Mouse (Mus musculus) embryonic facial prominence, embryonic 13.5 days (tissue): ENCODE results near the gene Pth1r. TPM values are rescaled to one million over a fixed set of nuclear protein-coding genes. Genes with fewer than 3 reads are reported as not detected.

Source experiments
- ATAC-seq: fragments of 200-750 bp; cut with Nextera tagmentation; 2 replicates; pipeline ENCODE4 v1.8.0; 2017; ENCODE audit warnings: low read depth; ENCODE audit not compliant: insufficient number of reproducible peaks, insufficient read depth, low FRiP score, low TSS enrichment
- H3K27ac ChIP-seq: fragments of 300-500 bp; sonication (generic); 2 replicates; pipeline ENCODE4 v1.5.1; 2015; ENCODE audit warnings: moderate library complexity, mild to moderate bottlenecking, inconsistent platforms
- H3K27me3 ChIP-seq: fragments of 300-500 bp; sonication (generic); 2 replicates; pipeline ENCODE4 v1.6.1; 2015; ENCODE audit warnings: mild to moderate bottlenecking, inconsistent platforms
- H3K36me3 ChIP-seq: fragments of 300-500 bp; sonication (generic); 2 replicates; pipeline ENCODE4 v1.6.1; 2015; ENCODE audit warnings: mild to moderate bottlenecking, inconsistent platforms
- H3K4me1 ChIP-seq: fragments of 300-500 bp; sonication (generic); 2 replicates; pipeline ENCODE4 v1.6.1; 2015; ENCODE audit warnings: inconsistent platforms
- H3K4me2 ChIP-seq: fragments of 300-500 bp; sonication (generic); 2 replicates; pipeline ENCODE4 v1.6.1; 2015; ENCODE audit warnings: moderate library complexity, mild to moderate bottlenecking, inconsistent platforms
- H3K4me3 ChIP-seq: fragments of 300-500 bp; sonication (generic); 2 replicates; pipeline ENCODE4 v1.5.1; 2015; ENCODE audit warnings: mild to moderate bottlenecking, inconsistent platforms
- H3K9ac ChIP-seq: fragments of 300-500 bp; sonication (generic); 2 replicates; pipeline ENCODE4 v1.6.1; 2015; ENCODE audit warnings: mild to moderate bottlenecking, inconsistent platforms
- H3K9me3 ChIP-seq: fragments of 300-500 bp; sonication (generic); 2 replicates; pipeline ENCODE4 v1.6.1; 2016; ENCODE audit warnings: inconsistent platforms
- WGBS: fragments of 180-500 bp; shearing (Covaris S2); methylation state at CpG from one replicate; pipeline ENCODE4 v1.1.7; 2015; ENCODE audit warnings: mixed read lengths; 5-methylcytosine and 5-hydroxymethylcytosine counted together
- polyA plus RNA-seq: library from polyadenylated mRNA; unstranded; fragments of >200 nt; fragmentation: Nextera tagmentation; extraction: Ambion mirVana; gene quantifications from 2 replicates; pipeline ENCODE4 v1.2.1, GENCODE M21; 2015

Pth1r gene
- polyA plus RNA-seq: 138 and 165 TPM in 2 replicates

DNA sequence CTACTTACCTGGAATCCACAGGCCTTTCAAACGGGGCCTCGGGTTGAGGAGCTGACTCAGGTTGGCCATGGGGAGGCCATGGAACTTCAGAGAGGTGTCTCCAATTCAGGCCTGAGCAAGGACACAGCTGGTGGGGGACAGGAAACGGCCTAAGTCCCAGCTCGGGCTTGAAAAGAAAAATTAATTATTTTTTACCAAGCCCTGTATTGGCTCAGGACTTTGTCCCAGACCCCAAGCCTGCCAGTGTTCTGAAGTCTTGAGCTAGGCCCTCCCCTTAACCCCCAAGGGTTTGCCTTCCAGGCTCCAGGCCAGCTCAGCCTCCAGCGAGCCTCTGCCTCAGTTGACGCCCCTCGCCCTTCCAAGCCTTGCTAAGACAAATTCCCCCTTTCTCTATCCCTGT lies at the start of gene Pth1r:
Gene Pth1r (minus strand): TSS at position 185 of the 400 bp plus-strand sequence.
- Histone ChIP-seq H3K9ac (no peak within 1 kb of the TSS), H3K36me3 (no peaks in the 10 kb centered on the region), H3K4me2 (no peak within 1 kb of the TSS), H3K4me1 (peaks cover 56% of the 10 kb centered on the region), H3K27ac (no peak within 1 kb of the TSS), H3K9me3 (no peaks in the 10 kb centered on the region), H3K27me3 (peaks cover 23% of the 10 kb centered on the region), H3K4me3 (no peak within 1 kb of the TSS)
- ATAC-seq: no peak
- WGBS: 51% methylated on average over 7 of the region's 7 CpGs

DNA sequence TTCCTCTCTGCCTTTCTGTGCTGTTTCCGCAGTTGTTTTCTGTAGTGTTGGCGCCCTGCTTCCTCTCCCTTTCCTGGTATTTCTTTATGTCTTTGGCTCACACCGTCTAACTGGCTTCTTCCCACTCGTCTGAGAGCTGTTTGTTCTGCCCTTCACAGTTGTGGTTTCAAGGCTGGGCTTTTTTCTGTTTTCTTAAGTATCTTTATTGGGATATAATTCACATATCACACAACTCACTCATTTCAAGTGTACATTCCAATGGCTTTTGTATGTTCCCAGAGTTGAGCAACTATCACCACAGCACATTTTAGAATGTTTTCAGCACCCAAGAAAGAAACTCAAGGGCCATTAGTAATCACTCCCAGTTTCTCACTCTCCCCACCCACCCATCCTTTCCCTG lies 43.5 kb upstream of the Pth1r start:
- no peaks in the 10 kb centered on the region for H3K9me3 ChIP-seq
- 80% methylated on average over 4 of the region's 4 CpGs for WGBS

DNA sequence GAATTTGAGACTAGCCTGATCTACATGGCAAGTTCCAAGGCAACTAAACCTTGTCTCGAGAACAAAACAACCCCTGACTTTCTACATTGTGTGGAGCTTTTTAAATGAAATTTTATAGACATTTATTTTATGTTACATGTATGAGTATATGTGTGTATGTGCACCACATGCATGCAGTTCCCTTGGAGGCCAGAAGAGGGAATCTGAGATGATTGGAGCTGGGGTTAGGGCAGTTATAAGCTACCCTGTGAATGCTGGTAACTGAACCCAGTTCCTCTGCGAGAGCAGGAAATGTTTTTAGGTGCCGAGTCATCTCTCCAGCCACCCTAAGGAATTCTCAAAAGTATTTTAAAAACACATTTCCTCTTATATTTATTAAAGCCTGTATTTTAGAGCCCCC lies 41.2 kb upstream of the Pth1r start:
- no peak overlapping the region for H3K4me3 ChIP-seq
- H3K9me3 ChIP-seq: no peaks in the 10 kb centered on the region
- H3K27ac ChIP-seq: no peak overlapping the region
- no peaks in the 10 kb centered on the region for H3K36me3 ChIP-seq
- H3K9ac ChIP-seq: no peak overlapping the region
- H3K27me3 ChIP-seq: no peaks in the 10 kb centered on the region
- H3K4me2 ChIP-seq: no peak overlapping the region
- peaks cover 3% of the 10 kb centered on the region; the same call in 1 of the 2 replicates for H3K4me1 ChIP-seq
- no peak for ATAC-seq
- 90% methylated on average over 3 of the region's 3 CpGs for WGBS

More for the DNA sequence above, 43.5 kb upstream of the Pth1r start:
- Histone ChIP-seq H3K4me2 (no peak overlapping the region), H3K9ac (no peak overlapping the region), H3K27me3 (no peaks in the 10 kb centered on the region), H3K4me3 (no peak overlapping the region), H3K36me3 (no peaks in the 10 kb centered on the region), H3K27ac (no peak overlapping the region), H3K4me1 (no peaks in the 10 kb centered on the region)
- no peak for ATAC-seq

DNA sequence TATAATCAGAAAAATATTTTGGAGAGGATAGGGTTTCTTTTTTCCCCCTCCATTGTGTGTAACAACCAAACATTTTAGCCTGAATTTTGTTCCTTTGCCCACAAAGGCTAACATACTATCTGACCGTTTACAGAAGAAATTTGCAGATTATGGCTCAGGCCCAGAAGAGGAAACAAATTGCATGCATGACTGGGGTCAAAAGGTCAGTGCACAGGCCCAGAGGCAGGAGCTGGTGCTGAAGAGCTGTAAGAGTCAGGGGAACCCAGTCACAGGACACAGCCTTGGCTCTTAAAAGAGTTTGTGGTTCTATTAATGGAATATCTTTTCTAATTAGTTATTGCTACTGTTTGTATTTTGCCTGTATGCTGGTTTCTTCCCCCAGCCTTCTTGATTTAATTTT lies 36.7 kb upstream of the Pth1r start:
- Histone ChIP-seq H3K4me3 (no peak overlapping the region), H3K4me2 (no peak overlapping the region), H3K36me3 (no peaks in the 10 kb centered on the region), H3K9ac (no peak overlapping the region), H3K4me1 (peaks cover 32% of the 10 kb centered on the region), H3K9me3 (no peaks in the 10 kb centered on the region), H3K27me3 (peaks cover 9% of the 10 kb centered on the region), H3K27ac (no peak overlapping the region)
- WGBS: 9% methylated on average over 1 of the region's 1 CpGs
- no peak for ATAC-seq

DNA sequence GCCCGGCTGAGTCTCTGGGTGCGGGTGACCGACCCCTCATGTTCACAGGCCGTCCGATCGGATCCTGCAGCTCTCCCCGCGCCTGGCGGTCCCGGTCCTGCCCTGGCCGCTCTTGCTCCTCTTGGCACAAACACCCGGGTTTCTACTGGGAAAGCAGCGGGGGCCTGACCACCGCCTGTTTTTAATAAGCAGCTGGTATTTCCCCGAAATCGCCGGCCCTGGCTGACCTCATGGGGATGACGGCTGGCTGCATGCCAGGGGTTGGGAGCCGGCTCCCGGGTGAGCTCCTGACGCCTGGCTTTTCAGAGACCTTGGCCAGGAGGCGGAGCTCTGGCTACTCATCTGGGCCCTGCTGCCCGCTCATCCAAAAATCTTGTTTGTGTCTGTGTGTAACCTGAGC lies 34.8 kb upstream of the Pth1r start:
- ATAC-seq: peak; percentile 61
- Histone ChIP-seq H3K9ac (peak overlapping the region; percentile 74), H3K4me3 (peak overlapping the region; percentile 49), H3K9me3 (no peaks in the 10 kb centered on the region), H3K4me2 (peak overlapping the region; percentile 71), H3K27me3 (peaks cover 12% of the 10 kb centered on the region), H3K4me1 (peaks cover 46% of the 10 kb centered on the region), H3K27ac (peak overlapping the region; percentile 90), H3K36me3 (no peaks in the 10 kb centered on the region)
- under 1% methylated on average over 23 of the region's 23 CpGs for WGBS

DNA sequence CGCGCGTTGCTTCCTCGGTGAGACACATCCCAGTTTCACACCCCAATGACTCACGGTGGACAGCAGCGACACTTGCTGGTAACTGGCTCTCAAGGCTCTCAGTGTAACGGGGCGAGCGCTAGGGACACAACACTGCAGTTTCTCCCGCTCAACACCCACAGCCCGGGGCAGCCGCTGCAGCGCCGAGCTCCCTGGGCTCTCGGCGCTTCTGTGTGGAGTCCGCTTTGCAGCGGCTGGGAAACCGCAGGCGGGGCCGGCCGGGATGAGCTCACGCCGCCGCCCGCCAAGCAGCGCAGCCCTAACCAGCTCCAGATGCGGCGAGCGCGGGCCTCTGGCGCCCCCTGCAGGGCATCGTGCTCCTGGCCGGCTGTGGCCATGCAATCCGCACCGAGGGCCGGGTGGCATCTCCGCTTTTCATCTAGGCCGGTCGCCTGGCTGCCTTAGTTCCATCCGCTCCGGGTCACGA lies 34.3 kb upstream of the Pth1r start:
- peaks cover 46% of the 10 kb centered on the region for H3K4me1 ChIP-seq
- peak overlapping the region; percentile 71 for H3K4me2 ChIP-seq
- H3K36me3 ChIP-seq: no peaks in the 10 kb centered on the region
- H3K9ac ChIP-seq: peak overlapping the region; percentile 74
- H3K27ac ChIP-seq: peak overlapping the region; percentile 90
- peak; percentile 92 for ATAC-seq
- WGBS: under 1% methylated on average over 43 of the region's 43 CpGs
- peaks cover 12% of the 10 kb centered on the region for H3K27me3 ChIP-seq
- H3K4me3 ChIP-seq: peak overlapping the region; percentile 49
- H3K9me3 ChIP-seq: no peaks in the 10 kb centered on the region

DNA sequence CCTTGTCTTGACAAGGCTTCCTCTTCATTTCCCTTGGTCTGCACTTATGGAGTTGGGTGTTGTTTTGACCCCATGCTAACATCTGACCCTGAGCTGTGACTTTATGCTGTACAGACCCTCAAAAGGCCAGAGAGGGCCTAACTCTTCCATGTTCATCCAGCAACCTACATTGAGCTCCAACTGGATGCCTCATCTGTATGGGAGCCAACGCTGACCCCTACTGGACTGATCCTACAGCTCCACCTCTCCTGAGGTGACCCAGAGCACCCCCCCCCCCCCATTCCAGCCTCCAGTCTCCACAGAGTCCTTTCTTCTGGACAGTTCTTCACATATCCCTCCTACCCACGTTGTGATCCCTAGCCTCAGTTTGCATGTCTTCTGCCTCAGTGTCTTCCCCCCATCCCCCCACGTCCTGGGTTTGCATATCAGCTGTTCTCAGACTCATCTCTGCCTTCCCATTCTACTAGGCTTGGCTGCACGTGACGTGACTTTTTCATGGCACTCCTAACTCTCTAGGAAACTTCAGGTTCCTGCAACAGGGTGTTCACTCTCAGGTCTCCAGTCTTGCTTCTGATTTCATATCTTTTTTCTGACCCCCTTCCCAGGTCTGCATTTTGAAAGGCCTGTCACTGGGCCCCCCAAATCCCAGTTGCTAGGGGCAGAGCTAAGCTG lies 32.4 kb upstream of the Pth1r start:
- Histone ChIP-seq H3K9me3 (no peaks in the 10 kb centered on the region), H3K4me1 (peaks cover 61% of the 10 kb centered on the region), H3K4me3 (no peak overlapping the region), H3K9ac (no peak overlapping the region), H3K27me3 (peaks cover 12% of the 10 kb centered on the region), H3K4me2 (no peak overlapping the region), H3K27ac (no peak overlapping the region), H3K36me3 (no peaks in the 10 kb centered on the region)
- no peak for ATAC-seq
- 48% methylated on average over 5 of the region's 5 CpGs for WGBS

DNA sequence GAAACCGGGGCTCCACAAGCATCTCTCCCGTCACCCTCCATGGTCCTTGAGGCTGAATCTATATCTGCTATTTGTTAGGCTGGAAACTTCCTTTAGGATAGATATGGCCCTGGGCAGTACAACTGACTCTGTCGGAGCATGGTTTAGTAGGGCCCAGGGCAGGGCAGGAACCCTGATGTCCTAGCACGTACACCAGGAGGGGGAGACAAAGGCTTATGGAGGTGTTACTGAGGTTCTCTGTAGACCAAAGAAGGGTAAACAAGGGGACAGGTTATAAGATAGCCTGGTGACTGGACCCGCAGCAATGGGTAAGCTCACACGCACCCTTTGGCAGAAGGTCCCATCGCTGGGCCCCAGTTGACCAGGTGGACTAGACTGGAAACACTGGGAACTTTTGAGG lies 31.6 kb upstream of the Pth1r start:
- H3K36me3 ChIP-seq: no peaks in the 10 kb centered on the region
- no peak overlapping the region for H3K4me3 ChIP-seq
- H3K9me3 ChIP-seq: no peaks in the 10 kb centered on the region
- H3K27me3 ChIP-seq: peaks cover 12% of the 10 kb centered on the region
- ATAC-seq: no peak
- H3K4me1 ChIP-seq: peaks cover 59% of the 10 kb centered on the region
- H3K4me2 ChIP-seq: no peak overlapping the region
- H3K27ac ChIP-seq: no peak overlapping the region
- no peak overlapping the region for H3K9ac ChIP-seq
- WGBS: 74% methylated on average over 7 of the region's 7 CpGs

DNA sequence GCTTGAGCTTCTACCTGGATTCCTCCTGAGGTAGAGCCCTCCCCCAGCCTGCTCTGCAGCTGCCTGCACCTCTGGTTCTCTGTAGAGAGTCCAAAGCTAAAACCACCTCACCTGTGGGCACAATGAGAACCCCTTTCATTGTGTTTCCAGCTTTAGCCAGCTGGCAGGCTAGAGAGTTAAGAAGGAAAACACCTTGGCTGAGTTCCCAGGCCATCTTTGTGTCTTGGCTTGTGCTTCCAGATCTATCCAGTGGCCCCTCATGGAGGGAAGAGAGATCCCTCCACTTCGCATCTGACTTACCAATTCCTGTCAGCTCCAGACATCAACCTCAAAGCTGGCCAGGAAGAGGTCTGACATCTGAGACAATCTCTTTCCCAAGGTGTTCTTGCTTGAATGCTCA lies 31.2 kb upstream of the Pth1r start:
- no peak overlapping the region for H3K27ac ChIP-seq
- ATAC-seq: no peak
- WGBS: 84% methylated on average over 1 of the region's 1 CpGs
- no peaks in the 10 kb centered on the region for H3K36me3 ChIP-seq
- no peak overlapping the region for H3K9ac ChIP-seq
- no peak overlapping the region for H3K4me2 ChIP-seq
- no peak overlapping the region for H3K4me3 ChIP-seq
- no peaks in the 10 kb centered on the region for H3K9me3 ChIP-seq
- H3K27me3 ChIP-seq: peaks cover 12% of the 10 kb centered on the region
- peaks cover 58% of the 10 kb centered on the region for H3K4me1 ChIP-seq

DNA sequence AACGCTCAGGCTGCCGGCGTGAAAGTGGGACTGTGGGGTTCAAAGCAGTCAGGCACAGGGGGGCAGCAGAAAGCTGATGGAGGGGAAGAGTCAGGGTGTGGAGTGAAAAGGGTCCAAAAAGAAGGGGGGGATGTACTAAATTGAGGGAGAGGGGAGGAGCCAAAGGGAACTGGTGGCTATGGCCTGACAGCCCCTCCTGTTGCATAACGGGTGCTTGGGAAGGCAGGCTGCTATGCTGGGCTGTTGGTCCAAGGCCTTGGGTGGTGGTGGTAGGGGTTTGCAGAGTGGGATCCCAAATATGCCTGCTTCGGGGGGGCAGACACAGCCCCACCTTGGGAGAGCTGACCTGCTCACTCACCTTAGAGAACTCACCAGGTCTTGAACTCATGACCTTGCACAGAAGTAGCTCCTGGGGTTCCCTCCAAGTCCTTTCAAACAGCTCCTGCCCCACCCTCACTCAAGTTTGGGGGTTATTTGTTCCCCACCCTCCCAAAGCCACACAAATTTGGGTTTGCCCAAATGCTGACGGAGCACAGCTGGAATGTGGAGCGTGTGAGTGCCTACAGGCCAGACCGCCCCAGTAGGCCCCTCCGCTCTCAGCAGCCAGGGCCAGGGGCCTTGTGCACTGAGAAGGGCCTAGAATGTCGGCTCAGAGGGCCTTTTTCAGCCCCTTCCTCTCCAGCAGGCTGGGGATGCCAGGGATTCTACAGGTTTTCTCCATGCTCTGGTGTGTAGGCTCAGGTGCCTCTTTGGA lies 28.5 kb upstream of the Pth1r start:
- no peaks in the 10 kb centered on the region for H3K36me3 ChIP-seq
- H3K27me3 ChIP-seq: peaks cover 5% of the 10 kb centered on the region; the same call in 1 of the 2 replicates
- peak overlapping the region; percentile 12 for H3K27ac ChIP-seq
- peaks cover 42% of the 10 kb centered on the region for H3K4me1 ChIP-seq
- H3K4me3 ChIP-seq: no peak overlapping the region
- no peaks in the 10 kb centered on the region for H3K9me3 ChIP-seq
- H3K4me2 ChIP-seq: no peak overlapping the region
- peak; percentile 52; the same call in 1 of the 2 replicates for ATAC-seq
- peak overlapping the region; percentile 49; the same call in 1 of the 2 replicates for H3K9ac ChIP-seq
- WGBS: 57% methylated on average over 10 of the region's 10 CpGs

DNA sequence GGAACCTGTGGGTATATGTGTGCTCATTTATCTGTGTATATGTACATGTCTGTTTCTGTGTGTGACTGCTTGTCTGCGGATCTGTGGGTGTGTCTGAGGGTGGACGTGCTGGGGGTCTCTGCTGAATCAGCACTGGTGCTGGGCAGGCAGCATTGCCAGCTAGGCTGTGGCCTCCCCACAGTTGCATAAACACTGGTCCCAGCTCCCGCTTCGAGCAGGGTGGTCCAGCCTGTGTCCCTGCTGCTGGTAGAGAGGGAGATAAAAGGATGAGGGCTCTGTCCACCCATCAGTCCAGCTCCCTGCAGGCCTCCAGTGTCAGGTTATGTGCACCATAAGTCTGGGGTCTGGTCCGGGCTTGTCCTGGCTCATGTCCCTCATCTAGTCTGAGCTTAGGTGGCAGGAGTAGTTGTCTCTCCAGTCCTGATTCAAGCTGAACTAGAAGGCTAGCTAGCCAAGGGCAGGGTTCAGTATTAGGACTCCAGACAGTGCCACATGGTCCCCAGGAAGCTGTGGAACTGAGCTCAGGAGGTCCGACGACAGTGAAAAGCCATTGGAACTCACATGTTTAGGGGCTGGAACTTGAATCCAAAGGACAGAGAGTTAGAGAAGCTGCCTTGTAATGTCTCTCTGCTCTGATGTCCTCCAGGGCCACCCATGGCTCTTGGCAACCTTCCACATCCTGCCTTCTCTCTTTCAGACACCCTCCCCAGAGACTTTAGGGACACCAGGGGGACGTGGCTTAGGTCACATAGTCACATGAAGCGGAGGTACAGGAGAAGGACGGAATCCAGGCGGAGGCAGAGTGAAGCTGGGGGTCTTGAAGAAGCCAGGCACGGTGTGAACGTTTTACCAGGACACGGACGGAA lies 27.7 kb upstream of the Pth1r start:
- 62% methylated on average over 15 of the region's 15 CpGs for WGBS

More for the DNA sequence above, 27.7 kb upstream of the Pth1r start:
- H3K9ac ChIP-seq: no peak overlapping the region
- H3K4me1 ChIP-seq: peaks cover 39% of the 10 kb centered on the region
- no peak overlapping the region for H3K4me3 ChIP-seq
- 0 out of 2 replicates have a peak overlapping the region, but pooled peaks have one; percentile 12 for H3K27ac ChIP-seq
- H3K36me3 ChIP-seq: no peaks in the 10 kb centered on the region
- H3K4me2 ChIP-seq: no peak overlapping the region
- H3K27me3 ChIP-seq: peaks cover 4% of the 10 kb centered on the region; the same call in 1 of the 2 replicates
- no peaks in the 10 kb centered on the region for H3K9me3 ChIP-seq
- ATAC-seq: no peak
